Mouse (Mus musculus): ENCODE measurements around the gene Micall1. TPM values are rescaled to one million over a fixed set of nuclear protein-coding genes. Genes with fewer than 3 reads are reported as not detected.

Micall1 gene
- polyA plus RNA-seq, 1 experiment from 2014 or later, result 0.92 TPM

- H3K4me2 ChIP-seq (ENCODE audit: low read depth, low read length), result no peak overlapping the region
- TF ChIP-seq EP300 (IDR thresholded peaks at IDR 0.05; ENCODE audit: low read depth), result no peak
- no peak for TF ChIP-seq CTCF (IDR thresholded peaks at IDR 0.05; ENCODE audit: low read depth)
- ATAC-seq (no peak), DNase-seq (no peak)
- no peak overlapping the region for H3K9ac ChIP-seq (replicated peaks)
- no peak overlapping the region for H3K27ac ChIP-seq (ENCODE audit: low read depth)
- H3K4me1 ChIP-seq (ENCODE audit: insufficient read depth), result no peaks in the 10 kb centered on the region
- no peak overlapping the region for H3K4me3 ChIP-seq (ENCODE audit: low read depth, low read length)
- WGBS (ENCODE audit: insufficient replicate concordance), result 79% methylated on average over 8 of the region's 8 CpGs
- H3K27me3 ChIP-seq (ENCODE audit: insufficient read depth, low read length), result no peaks in the 10 kb centered on the region
- H3K9me3 ChIP-seq (ENCODE audit: low read length), result no peaks in the 10 kb centered on the region
- H3K36me3 ChIP-seq (replicated peaks; ENCODE audit: insufficient read depth, low read length), result peaks cover 28% of the 10 kb centered on the region
Observed at GRCm38 (mm10) chr15:79151881-79152280, 43.2 kb downstream of the Micall1 start.

GRCm38 (mm10) chr15:79152709-79153108 lies 44.0 kb downstream of the Micall1 start:
- H3K36me3 ChIP-seq (replicated peaks; ENCODE audit: insufficient read depth, low read length), result peaks cover 20% of the 10 kb centered on the region
- H3K4me3 ChIP-seq (ENCODE audit: low read depth, low read length), result no peak overlapping the region
- no peaks in the 10 kb centered on the region for H3K27me3 ChIP-seq (ENCODE audit: insufficient read depth, low read length)
- H3K4me1 ChIP-seq (ENCODE audit: insufficient read depth), result no peaks in the 10 kb centered on the region
- no peaks in the 10 kb centered on the region for H3K9me3 ChIP-seq (ENCODE audit: low read length)
- no peak overlapping the region for H3K9ac ChIP-seq (replicated peaks)
- TF ChIP-seq EP300 (IDR thresholded peaks at IDR 0.05; ENCODE audit: low read depth) (no peak), CTCF (IDR thresholded peaks at IDR 0.05; ENCODE audit: low read depth) (no peak)
- 79% methylated on average over 6 of the region's 6 CpGs for WGBS (ENCODE audit: insufficient replicate concordance)
- no peak overlapping the region for H3K4me2 ChIP-seq (ENCODE audit: low read depth, low read length)
- DNase-seq (no peak), ATAC-seq (no peak)
- no peak overlapping the region for H3K27ac ChIP-seq (ENCODE audit: low read depth)

- TF ChIP-seq CTCF (IDR thresholded peaks at IDR 0.05; ENCODE audit: low read depth) (no peak), EP300 (IDR thresholded peaks at IDR 0.05; ENCODE audit: low read depth) (no peak)
- 24% methylated on average over 3 of the region's 3 CpGs for WGBS (ENCODE audit: insufficient replicate concordance)
Observed at GRCm38 (mm10) chr15:79155572-79155971, 46.9 kb downstream of the Micall1 start.

GRCm38 (mm10) chr15:79162301-79162700 lies 53.6 kb downstream of the Micall1 start:
- DNase-seq, result no peak
- Histone ChIP-seq H3K4me3 (ENCODE audit: low read depth, low read length) (no peak overlapping the region), H3K9me3 (ENCODE audit: low read length) (no peaks in the 10 kb centered on the region), H3K4me2 (ENCODE audit: low read depth, low read length) (no peak overlapping the region), H3K4me1 (ENCODE audit: insufficient read depth) (no peaks in the 10 kb centered on the region; the same call in 1 of the 2 replicates), H3K36me3 (replicated peaks; ENCODE audit: insufficient read depth, low read length) (no peaks in the 10 kb centered on the region), H3K27ac (ENCODE audit: low read depth) (no peak overlapping the region), H3K9ac (replicated peaks) (no peak overlapping the region), H3K27me3 (ENCODE audit: insufficient read depth, low read length) (peaks cover 45% of the 10 kb centered on the region)
- 49% methylated on average over 7 of the region's 7 CpGs for WGBS (ENCODE audit: insufficient replicate concordance)
- no peak for ATAC-seq
- TF ChIP-seq CTCF (IDR thresholded peaks at IDR 0.05; ENCODE audit: low read depth), result no peak
- no peak for TF ChIP-seq EP300 (IDR thresholded peaks at IDR 0.05; ENCODE audit: low read depth)

More at GRCm38 (mm10) chr15:79155572-79155971, 46.9 kb downstream of the Micall1 start:
- no peak overlapping the region for H3K9ac ChIP-seq (replicated peaks)
- ATAC-seq, result no peak
- no peak for DNase-seq
- H3K27me3 ChIP-seq (ENCODE audit: insufficient read depth, low read length), result no peaks in the 10 kb centered on the region
- H3K9me3 ChIP-seq (ENCODE audit: low read length), result no peaks in the 10 kb centered on the region
- no peak overlapping the region for H3K4me2 ChIP-seq (ENCODE audit: low read depth, low read length)
- H3K4me3 ChIP-seq (ENCODE audit: low read depth, low read length), result no peak overlapping the region
- no peak overlapping the region for H3K27ac ChIP-seq (ENCODE audit: low read depth)
- no peaks in the 10 kb centered on the region for H3K4me1 ChIP-seq (ENCODE audit: insufficient read depth)
- H3K36me3 ChIP-seq (replicated peaks; ENCODE audit: insufficient read depth, low read length), result peaks cover 7% of the 10 kb centered on the region; the same call in 1 of the 2 replicates

GRCm38 (mm10) chr15:79162822-79163221 lies 54.1 kb downstream of the Micall1 start:
- 47% methylated on average over 14 of the region's 14 CpGs for WGBS (ENCODE audit: insufficient replicate concordance)
- peaks cover 45% of the 10 kb centered on the region for H3K27me3 ChIP-seq (ENCODE audit: insufficient read depth, low read length)
- no peak overlapping the region for H3K4me3 ChIP-seq (ENCODE audit: low read depth, low read length)
- TF ChIP-seq CTCF (IDR thresholded peaks at IDR 0.05; ENCODE audit: low read depth), result peak; percentile 29
- no peak for TF ChIP-seq EP300 (IDR thresholded peaks at IDR 0.05; ENCODE audit: low read depth)
- H3K4me1 ChIP-seq (ENCODE audit: insufficient read depth), result no peaks in the 10 kb centered on the region; the same call in 1 of the 2 replicates
- H3K27ac ChIP-seq (ENCODE audit: low read depth), result no peak overlapping the region
- ATAC-seq, result no peak
- H3K36me3 ChIP-seq (replicated peaks; ENCODE audit: insufficient read depth, low read length), result no peaks in the 10 kb centered on the region
- no peak for DNase-seq
- H3K4me2 ChIP-seq (ENCODE audit: low read depth, low read length), result no peak overlapping the region
- no peak overlapping the region for H3K9ac ChIP-seq (replicated peaks)
- no peaks in the 10 kb centered on the region for H3K9me3 ChIP-seq (ENCODE audit: low read length)

GRCm38 (mm10) chr15:79164251-79164650 lies 55.6 kb downstream of the Micall1 start:
- H3K9me3 ChIP-seq (ENCODE audit: low read length), result no peaks in the 10 kb centered on the region
- H3K4me3 ChIP-seq (ENCODE audit: low read depth, low read length), result no peak overlapping the region
- DNase-seq (no peak), ATAC-seq (no peak)
- WGBS (ENCODE audit: insufficient replicate concordance), result 14% methylated on average over 13 of the region's 15 CpGs
- no peaks in the 10 kb centered on the region for H3K36me3 ChIP-seq (replicated peaks; ENCODE audit: insufficient read depth, low read length)
- no peak overlapping the region for H3K4me2 ChIP-seq (ENCODE audit: low read depth, low read length)
- H3K27me3 ChIP-seq (ENCODE audit: insufficient read depth, low read length), result peaks cover 45% of the 10 kb centered on the region
- TF ChIP-seq EP300 (IDR thresholded peaks at IDR 0.05; ENCODE audit: low read depth), result no peak
- no peak for TF ChIP-seq CTCF (IDR thresholded peaks at IDR 0.05; ENCODE audit: low read depth)
- H3K4me1 ChIP-seq (ENCODE audit: insufficient read depth), result no peaks in the 10 kb centered on the region; the same call in 1 of the 2 replicates
- H3K9ac ChIP-seq (replicated peaks), result no peak overlapping the region
- H3K27ac ChIP-seq (ENCODE audit: low read depth), result no peak overlapping the region

GRCm38 (mm10) chr15:79165140-79165539 lies 56.4 kb downstream of the Micall1 start, which contains the start of gene Sox10:
Sox10 (minus strand) TSS chr15:79165240.
- TF ChIP-seq EP300 (IDR thresholded peaks at IDR 0.05; ENCODE audit: low read depth) (no peak), CTCF (IDR thresholded peaks at IDR 0.05; ENCODE audit: low read depth) (no peak)
- H3K4me2 ChIP-seq (ENCODE audit: low read depth, low read length), result no peak within 1 kb of the TSS
- H3K27me3 ChIP-seq (ENCODE audit: insufficient read depth, low read length), result peaks cover 45% of the 10 kb centered on the region
- no peak for DNase-seq
- 55% methylated on average over 5 of the region's 5 CpGs for WGBS (ENCODE audit: insufficient replicate concordance)
- no peaks in the 10 kb centered on the region for H3K9me3 ChIP-seq (ENCODE audit: low read length)
- H3K27ac ChIP-seq (ENCODE audit: low read depth), result no peak within 1 kb of the TSS
- no peak within 1 kb of the TSS for H3K4me3 ChIP-seq (ENCODE audit: low read depth, low read length)
- ATAC-seq, result no peak
- no peak within 1 kb of the TSS for H3K9ac ChIP-seq (replicated peaks)
- H3K36me3 ChIP-seq (replicated peaks; ENCODE audit: insufficient read depth, low read length), result no peaks in the 10 kb centered on the region
- no peaks in the 10 kb centered on the region; the same call in 1 of the 2 replicates for H3K4me1 ChIP-seq (ENCODE audit: insufficient read depth)
